Mouse (Mus musculus): ENCODE data around the gene D2hgdh.

Gene D2hgdh

GRCm38 (mm10) chr1:93824609-93825008, at the start of gene D2hgdh:
D2hgdh (plus strand) TSS chr1:93824909.
- no peak for DNase-seq (ENCODE audit: low spot score in 2 of 2)

- DNase-seq (ENCODE audit: low spot score in 2 of 2) = no peak
These were observed 48.0 kb upstream of the D2hgdh start for GRCm38 (mm10) chr1:93776686-93777085.

- DNase-seq (ENCODE audit: low spot score in 2 of 2) = no peak
These were observed 37.8 kb upstream of the D2hgdh start for GRCm38 (mm10) chr1:93786912-93787311.

GRCm38 (mm10) chr1:93794526-93794925, 30.2 kb upstream of the D2hgdh start:
- DNase-seq (ENCODE audit: low spot score in 2 of 2) = no peak

GRCm38 (mm10) chr1:93795886-93796285, 28.8 kb upstream of the D2hgdh start:
- DNase-seq (ENCODE audit: low spot score in 2 of 2) = no peak

- no peak for DNase-seq (ENCODE audit: low spot score in 2 of 2)
These were observed 23.8 kb upstream of the D2hgdh start for GRCm38 (mm10) chr1:93800670-93801503.

- peak; percentile 88 to 89 for DNase-seq (ENCODE audit: low spot score in 2 of 2)
These were observed 22.9 kb upstream of the D2hgdh start, which contains the start of gene Dtymk for GRCm38 (mm10) chr1:93801741-93802238. Dtymk (minus strand) TSS chr1:93801934.

- DNase-seq (ENCODE audit: low spot score in 2 of 2) = no peak
These were observed 21.9 kb upstream of the D2hgdh start for GRCm38 (mm10) chr1:93802771-93803170.

GRCm38 (mm10) chr1:93803556-93804507, 20.9 kb upstream of the D2hgdh start, which contains the start of gene Ing5:
Ing5 (plus strand) TSS chr1:93803965.
- DNase-seq (ENCODE audit: low spot score in 2 of 2) = peak; percentile 97 to 100

- DNase-seq (ENCODE audit: low spot score in 2 of 2) = no peak
These were observed 19.9 kb upstream of the D2hgdh start for GRCm38 (mm10) chr1:93804818-93805217.

- DNase-seq (ENCODE audit: low spot score in 2 of 2) = no peak
These were observed 19.3 kb upstream of the D2hgdh start for GRCm38 (mm10) chr1:93805221-93805951.

- no peak for DNase-seq (ENCODE audit: low spot score in 2 of 2)
These were observed 15.8 kb upstream of the D2hgdh start for GRCm38 (mm10) chr1:93808871-93809270.

- DNase-seq (ENCODE audit: low spot score in 2 of 2) = no peak
These were observed 14.7 kb upstream of the D2hgdh start for GRCm38 (mm10) chr1:93810011-93810410.

- no peak for DNase-seq (ENCODE audit: low spot score in 2 of 2)
These were observed 13.1 kb upstream of the D2hgdh start for GRCm38 (mm10) chr1:93811495-93812039.

- no peak for DNase-seq (ENCODE audit: low spot score in 2 of 2)
These were observed 6.7 kb upstream of the D2hgdh start for GRCm38 (mm10) chr1:93817823-93818532.

- no peak for DNase-seq (ENCODE audit: low spot score in 2 of 2)
These were observed 6.0 kb upstream of the D2hgdh start for GRCm38 (mm10) chr1:93818722-93819121.

- DNase-seq (ENCODE audit: low spot score in 2 of 2) = no peak
These were observed 763 bp upstream of the D2hgdh start for GRCm38 (mm10) chr1:93823796-93824495.

- DNase-seq (ENCODE audit: low spot score in 2 of 2) = peak; percentile 91 to 94
These were observed 481 bp downstream of the D2hgdh start for GRCm38 (mm10) chr1:93825105-93825674.

- DNase-seq (ENCODE audit: low spot score in 2 of 2) = peak in 1 of 2 experiments; percentile 13
These were observed 1.2 kb downstream of the D2hgdh start for GRCm38 (mm10) chr1:93825771-93826539.
